Comparison of ENCODE assay signal across 10 mouse cellular contexts in the genomic region with DNA sequence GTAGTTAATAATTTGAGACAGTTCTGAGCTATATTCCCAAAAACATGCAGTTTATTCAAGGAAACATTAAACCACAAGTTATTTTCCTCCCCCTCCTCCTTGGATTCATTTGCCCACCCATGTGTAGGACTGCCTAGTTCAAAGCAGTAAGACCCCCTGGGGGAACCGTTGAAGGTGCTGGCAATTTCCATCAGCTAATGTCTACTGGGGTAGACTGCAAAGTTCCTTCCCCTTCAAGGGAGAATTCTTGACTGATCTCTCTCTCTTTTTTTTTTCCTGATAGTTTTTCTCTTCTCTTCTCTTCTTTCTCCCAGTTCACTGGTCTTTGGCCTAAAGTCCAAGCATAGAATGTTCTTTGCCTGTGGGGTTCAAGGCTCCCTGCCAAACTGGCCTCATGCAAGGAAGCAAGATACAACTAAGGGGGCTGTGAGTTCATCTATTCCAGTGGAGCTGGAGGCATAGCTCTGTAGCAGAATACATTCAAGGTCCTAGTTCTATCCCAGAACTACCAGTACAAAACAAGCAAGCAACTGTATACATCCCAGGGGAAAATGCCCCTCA. TPM values are rescaled to one million over a fixed set of nuclear protein-coding genes. Genes with fewer than 3 reads are reported as not detected.
A peak's percentile ranks its signal among the peaks of the same experiment; 100 is the strongest.
DNase-seq lines count a peak whose midpoint lies in the region; ATAC-seq and TF ChIP-seq lines count a peak whose summit lies in the region.
"Had no signal": no experiment of that assay in that cellular context is flagged by ENCODE, and none has a peak within 500 bp of the region (broad histone marks: within the 10 kb centered on the region; RNA-seq: fewer than 3 reads in every experiment).

No protein-coding gene starts in this region.

- DNase-seq in embryonic facial prominence, embryonic 10.5 days (ENCODE audit: low spot score): no peak
- DNase-seq in lung, embryonic 14.5 days: no peak
- DNase-seq in lung, postnatal 10 days: no peak
- DNase-seq in midbrain, postnatal 0 days (ENCODE audit: low spot score): no peak
- DNase-seq in spleen, postnatal 14 days (ENCODE audit: low spot score in 2 of 2): no peak

- H3K4me2 ChIP-seq in embryonic facial prominence, embryonic 13.5 days: peak overlapping the region; percentile 63
- peak overlapping the region; percentile 65 for H3K4me2 ChIP-seq in lung, embryonic 14.5 days
- H3K4me2 ChIP-seq in kidney, embryonic 14.5 days (replicated peaks; ENCODE audit: low read depth, low read length): peak overlapping the region; percentile 41
- peak overlapping the region; percentile 61; the same call in 1 of the 2 replicates for H3K4me2 ChIP-seq in midbrain, postnatal 0 days (ENCODE audit: low read depth, low read length, poor library complexity, severe bottlenecking)

- no peaks in the 10 kb centered on the region for H3K4me1 ChIP-seq in embryonic facial prominence, embryonic 13.5 days
- H3K4me1 ChIP-seq in embryonic facial prominence, embryonic 10.5 days: 0 out of 2 replicates have a peak, but pooled peaks cover 8% of the 10 kb centered on the region
- H3K4me1 ChIP-seq in lung, embryonic 14.5 days (ENCODE audit: insufficient read depth): no peaks in the 10 kb centered on the region
- no peaks in the 10 kb centered on the region for H3K4me1 ChIP-seq in kidney, embryonic 14.5 days (ENCODE audit: control insufficient read depth, insufficient read depth, low read length)
- no peaks in the 10 kb centered on the region for H3K4me1 ChIP-seq in midbrain, postnatal 0 days (ENCODE audit: insufficient read depth, low read length)

- H3K27ac ChIP-seq in embryonic facial prominence, embryonic 13.5 days: no peak overlapping the region
- no peak overlapping the region for H3K27ac ChIP-seq in embryonic facial prominence, embryonic 10.5 days (replicated peaks)
- H3K27ac ChIP-seq in lung, embryonic 14.5 days (ENCODE audit: low read depth): peak overlapping the region; percentile 90; the same call in 1 of the 2 replicates
- no peak overlapping the region; the same call in 1 of the 2 replicates for H3K27ac ChIP-seq in kidney, embryonic 14.5 days (ENCODE audit: low read depth, low read length)
- no peak overlapping the region for H3K27ac ChIP-seq in midbrain, postnatal 0 days (ENCODE audit: low read depth, low read length)

- H3K4me3 ChIP-seq in embryonic facial prominence, embryonic 13.5 days: no peak overlapping the region
- no peak overlapping the region for H3K4me3 ChIP-seq in embryonic facial prominence, embryonic 10.5 days
- H3K4me3 ChIP-seq in lung, embryonic 14.5 days (ENCODE audit: low read depth, low read length): no peak overlapping the region
- H3K4me3 ChIP-seq in kidney, embryonic 14.5 days (ENCODE audit: low read length): no peak overlapping the region
- H3K4me3 ChIP-seq in midbrain, postnatal 0 days (ENCODE audit: low read depth, low read length): peak overlapping the region; percentile 32; the same call in 1 of the 2 replicates

- H3K36me3 ChIP-seq in embryonic facial prominence, embryonic 13.5 days: no peaks in the 10 kb centered on the region
- H3K36me3 ChIP-seq in embryonic facial prominence, embryonic 10.5 days (replicated peaks): no peaks in the 10 kb centered on the region
- no peaks in the 10 kb centered on the region for H3K36me3 ChIP-seq in lung, embryonic 14.5 days (ENCODE audit: insufficient read depth)
- H3K36me3 ChIP-seq in kidney, embryonic 14.5 days (ENCODE audit: control insufficient read depth, insufficient read depth, low read length): no peaks in the 10 kb centered on the region
- H3K36me3 ChIP-seq in midbrain, postnatal 0 days (ENCODE audit: insufficient read depth, low read length): no peaks in the 10 kb centered on the region

- H3K9me3 ChIP-seq in embryonic facial prominence, embryonic 13.5 days: no peaks in the 10 kb centered on the region
- no peaks in the 10 kb centered on the region for H3K9me3 ChIP-seq in embryonic facial prominence, embryonic 10.5 days
- H3K9me3 ChIP-seq in lung, embryonic 14.5 days (ENCODE audit: low read depth, low read length): no peaks in the 10 kb centered on the region
- H3K9me3 ChIP-seq in kidney, embryonic 14.5 days (ENCODE audit: control insufficient read depth, low read length): no peaks in the 10 kb centered on the region
- H3K9me3 ChIP-seq in midbrain, postnatal 0 days (ENCODE audit: low read length): no peaks in the 10 kb centered on the region

- no peak for ATAC-seq in embryonic facial prominence, embryonic 13.5 days (ENCODE audit: insufficient number of reproducible peaks, insufficient read depth, low FRiP score, low TSS enrichment, low read depth)
- no peak for ATAC-seq in lung, embryonic 14.5 days (ENCODE audit: insufficient read depth)
- peak; percentile 4; the same call in 1 of the 2 replicates for ATAC-seq in kidney, embryonic 14.5 days (ENCODE audit: low FRiP score, low TSS enrichment)
- no peak for ATAC-seq in midbrain, postnatal 0 days (ENCODE audit: low FRiP score)
- ATAC-seq in megakaryocyte-erythroid progenitor cell, adult 5-6 weeks (replicated peaks; ENCODE audit: low FRiP score, low TSS enrichment, poor library complexity, severe bottlenecking): no peak

- no peak overlapping the region for H3K9ac ChIP-seq in embryonic facial prominence, embryonic 13.5 days
- H3K9ac ChIP-seq in lung, embryonic 14.5 days: no peak overlapping the region
- no peak overlapping the region for H3K9ac ChIP-seq in kidney, embryonic 14.5 days (ENCODE audit: low read depth, low read length)
- no peak overlapping the region for H3K9ac ChIP-seq in midbrain, postnatal 0 days (replicated peaks; ENCODE audit: low read length, poor library complexity, severe bottlenecking)

- 19% methylated on average over 1 of the region's 1 CpGs for WGBS in embryonic facial prominence, embryonic 13.5 days
- 55% methylated on average over 1 of the region's 1 CpGs for WGBS in embryonic facial prominence, embryonic 10.5 days
- 29% methylated on average over 1 of the region's 1 CpGs for WGBS in lung, embryonic 14.5 days
- 28% methylated on average over 1 of the region's 1 CpGs for WGBS in kidney, embryonic 14.5 days
- 50% methylated on average over 1 of the region's 1 CpGs for WGBS in midbrain, postnatal 0 days

- H3K27me3 ChIP-seq in embryonic facial prominence, embryonic 13.5 days: no peaks in the 10 kb centered on the region
- no peaks in the 10 kb centered on the region for H3K27me3 ChIP-seq in embryonic facial prominence, embryonic 10.5 days (replicated peaks; ENCODE audit: low read depth, poor library complexity, severe bottlenecking)
- H3K27me3 ChIP-seq in lung, embryonic 14.5 days (ENCODE audit: insufficient read depth, low read length): no peaks in the 10 kb centered on the region
- H3K27me3 ChIP-seq in kidney, embryonic 14.5 days (ENCODE audit: control insufficient read depth, insufficient read depth, low read length): no peaks in the 10 kb centered on the region
- H3K27me3 ChIP-seq in midbrain, postnatal 0 days (ENCODE audit: insufficient read depth, low read length): no peaks in the 10 kb centered on the region

- no peak for TF ChIP-seq CTCF in lung, embryonic 14.5 days (IDR thresholded peaks at IDR 0.05; ENCODE audit: low read depth)
- no peak for TF ChIP-seq CTCF in midbrain, postnatal 0 days (IDR thresholded peaks at IDR 0.05)

RNA-seq across cellular contexts. Expression of a gene that starts 0.6 kb away (rescaled TPM):
- 0.17 and 2.2 TPM in 2 replicates for polyA plus RNA-seq in embryonic facial prominence, embryonic 13.5 days (2015; fragmentation: Nextera tagmentation; extraction: Ambion mirVana)
- polyA plus RNA-seq in embryonic facial prominence, embryonic 10.5 days (2016; fragmentation: Nextera tagmentation; extraction: Ambion mirVana): 0.17 and 0.45 TPM in 2 replicates
- 1.9 and 2.0 TPM in 2 replicates for polyA plus RNA-seq in lung, embryonic 14.5 days (2014; fragmentation: Nextera tagmentation; extraction: Ambion mirVana)
- 5.9 and 6.2 TPM in 2 replicates for polyA plus RNA-seq in kidney, embryonic 14.5 days (2014; fragmentation: Nextera tagmentation; extraction: Ambion mirVana)
- total RNA-seq in midbrain, postnatal 0 days (2014; rRNA removed): 0.11 and 0.19 TPM in 2 replicates
- 0.83 and 1.1 TPM in 2 replicates for polyA plus RNA-seq in midbrain, postnatal 0 days (2015; fragmentation: Nextera tagmentation; extraction: Ambion mirVana)
- not detected in 2 replicates for total RNA-seq in megakaryocyte-erythroid progenitor cell, adult 5-6 weeks (2014; fragmentation: Nextera tagmentation)
- total RNA-seq in megakaryocyte-erythroid progenitor cell, adult 5-6 weeks (2017): not detected in 2 replicates
- total RNA-seq: hematopoietic stem cell, adult 5-6 weeks; MEL had no signal
